Mouse (Mus musculus) megakaryocyte, embryonic 14.5 days (primary cell): Measurements from ENCODE around the gene Dennd1a.

Experiments used
- FLI1 ChIP-seq: IDR thresholded peaks from 2 replicates; pipeline ENCODE4 v1.6.1; 2012; ENCODE audit warnings: low read length, inconsistent platforms, mixed read lengths
- GATA1 ChIP-seq: IDR thresholded peaks from 3 replicates; pipeline ENCODE4 v1.6.1; 2012; ENCODE audit warnings: mixed read lengths, low read length, inconsistent platforms, borderline replicate concordance

DNA sequence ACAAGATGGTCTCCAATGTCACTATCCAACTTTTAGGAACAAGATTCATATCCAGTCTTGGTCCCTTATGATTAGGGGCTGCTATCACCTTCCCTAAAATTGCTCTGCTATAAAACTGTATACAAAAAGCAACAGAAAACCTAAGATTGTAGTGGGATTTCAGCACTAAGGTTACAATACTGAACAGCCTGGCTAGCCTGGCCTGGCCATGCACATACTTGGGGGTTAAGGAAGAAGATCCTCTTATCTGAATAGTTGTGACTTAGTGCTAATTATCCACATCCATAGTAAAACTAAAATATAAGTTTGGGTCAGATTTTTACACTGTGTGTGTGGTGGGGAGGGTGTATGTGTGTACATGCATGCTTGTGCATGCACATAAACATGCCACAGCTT, 109.6 kb downstream of the Dennd1a start:
- TF ChIP-seq GATA1 (no peak), FLI1 (no peak)
